Mouse (Mus musculus): Measurements from ENCODE around the gene Dstn.

Dstn gene

DNA sequence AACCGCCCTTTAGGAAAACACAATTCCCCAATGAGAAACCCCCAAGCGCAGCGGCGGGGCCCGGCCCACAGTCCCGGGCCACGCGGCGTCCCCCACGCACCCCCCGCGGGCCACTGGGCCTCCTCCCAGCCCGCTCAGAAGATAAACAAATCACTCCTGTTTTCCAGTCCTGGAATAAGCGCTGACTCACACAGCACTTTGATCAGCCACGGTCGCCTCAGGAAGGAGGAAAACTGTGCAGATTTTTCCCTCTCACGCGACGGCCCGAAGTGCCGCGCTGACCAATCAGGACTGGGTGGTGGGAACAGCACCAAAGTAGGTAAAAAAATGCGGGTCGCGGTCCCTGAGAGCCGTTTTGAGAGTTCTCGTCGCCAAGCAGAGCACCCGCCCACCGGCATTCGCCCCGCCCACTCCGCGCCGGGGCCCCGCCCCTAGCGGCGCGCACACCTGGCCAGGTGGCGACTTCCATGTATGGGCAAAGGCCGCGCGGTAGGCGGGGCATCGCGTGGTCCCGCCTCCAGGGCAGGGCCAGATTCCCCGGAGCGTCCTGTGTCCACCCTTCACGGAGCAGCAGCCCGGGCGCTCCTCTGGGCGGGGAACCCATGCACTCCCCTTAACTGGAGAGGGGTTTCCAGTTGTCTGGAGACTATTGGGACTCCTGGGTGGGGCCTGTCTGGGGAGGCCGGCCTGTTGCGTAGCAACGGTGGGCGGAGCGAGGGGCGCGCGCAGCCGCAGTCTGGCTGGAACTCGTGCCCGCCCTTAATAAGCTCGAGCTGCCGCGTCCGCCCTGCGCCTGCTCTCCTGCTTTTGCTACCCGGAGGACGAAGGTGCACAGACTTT, at the start of gene Dstn:
Gene Dstn, plus strand, starts transcription at position 561 of the 840 bp plus-strand sequence.
- in situ Hi-C loops (cut with MboI; ENCODE audit: low pct_unique_long_range_greater_than_20kb in 1 of 2, low sequenced_read_pairs in 2 of 2, unreplicated experiment in 1 of 2), result no loop called here

DNA sequence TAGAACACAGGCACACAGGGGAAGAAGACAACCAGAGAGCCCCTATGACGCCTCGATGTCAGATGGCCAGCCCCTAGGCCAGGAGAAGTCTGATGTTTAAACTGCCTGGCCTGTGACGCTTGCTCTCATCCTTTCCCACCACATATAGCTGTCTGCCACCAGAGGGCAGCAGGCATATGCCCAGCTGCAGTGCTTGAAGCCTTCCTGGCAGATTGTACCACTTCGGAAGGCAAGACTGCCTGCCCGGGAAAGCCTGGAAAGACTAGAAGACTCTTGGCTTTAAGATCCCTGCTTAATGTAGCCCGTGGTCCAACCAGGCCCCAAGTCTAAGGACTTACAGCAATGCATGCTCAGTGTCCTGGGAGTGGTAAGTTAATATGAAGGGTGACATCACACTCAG, 47.8 kb upstream of the Dstn start:
- in situ Hi-C loops (cut with MboI; ENCODE audit: low pct_unique_long_range_greater_than_20kb in 1 of 2, low sequenced_read_pairs in 2 of 2, unreplicated experiment in 1 of 2), result loop anchor here in 1 of 2 experiments (25.0 kb wide), 1 partner anchor 345 kb away; no protein-coding TSS in a partner anchor

DNA sequence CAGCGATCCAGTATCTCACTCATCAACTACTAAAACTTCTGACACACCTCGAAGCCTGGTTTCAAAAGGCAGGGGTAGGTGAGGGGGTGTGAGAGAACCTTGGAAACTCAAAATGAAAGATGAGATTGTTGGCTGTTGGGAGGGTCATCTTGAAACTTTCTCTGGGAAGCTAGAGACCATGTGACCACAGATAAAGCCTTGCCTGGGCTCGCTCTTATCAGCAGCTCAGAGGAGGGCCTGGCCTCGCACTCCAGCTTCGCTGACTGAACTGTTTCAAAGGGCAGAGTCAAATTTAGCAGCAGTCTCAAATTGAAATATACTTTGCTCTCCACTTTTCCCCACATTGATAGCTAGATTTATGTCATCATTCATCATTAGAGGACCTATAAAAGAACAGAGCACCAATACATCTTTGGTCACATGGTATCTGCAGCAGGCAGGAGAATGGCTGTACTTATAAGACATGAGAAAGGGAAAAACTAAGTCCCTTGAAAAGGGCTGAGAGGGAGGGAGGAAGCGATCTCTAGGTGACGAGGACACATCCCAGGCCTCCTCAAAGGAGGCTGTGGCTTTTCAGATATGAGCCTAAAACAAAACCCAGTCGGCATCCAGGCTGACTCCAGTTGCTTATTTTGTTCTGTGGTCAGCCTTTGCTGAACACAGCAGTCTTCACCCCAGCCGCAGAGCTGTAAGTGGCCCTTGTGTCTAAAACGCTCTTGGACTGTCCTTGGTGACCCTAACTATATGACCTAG, 44.0 kb upstream of the Dstn start:
- in situ Hi-C loops (cut with MboI; ENCODE audit: low pct_unique_long_range_greater_than_20kb in 1 of 2, low sequenced_read_pairs in 2 of 2, unreplicated experiment in 1 of 2), result loop anchor here in 1 of 2 experiments (25.0 kb wide), 1 partner anchor 341 kb away; no protein-coding TSS in a partner anchor

DNA sequence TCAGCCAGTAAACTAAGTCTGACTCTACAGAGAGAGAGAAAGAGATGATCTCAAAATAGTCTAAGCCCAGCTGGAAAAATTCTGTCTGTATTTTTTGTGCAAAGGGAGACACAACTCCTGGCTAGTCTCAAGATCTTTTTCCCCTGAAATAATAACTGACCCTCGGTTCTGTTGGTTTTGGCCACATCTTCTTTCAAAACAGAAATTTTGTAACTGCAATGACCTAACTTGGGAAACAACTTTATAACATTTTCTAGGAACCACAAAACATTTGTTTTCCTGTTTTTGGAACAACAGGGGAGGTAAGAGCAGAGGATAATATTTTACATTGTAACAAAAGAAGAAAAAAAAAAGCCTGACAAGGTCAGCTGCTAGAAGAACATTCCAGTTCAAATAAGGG, 39.1 kb upstream of the Dstn start:
- in situ Hi-C loops (cut with MboI; ENCODE audit: low pct_unique_long_range_greater_than_20kb in 1 of 2, low sequenced_read_pairs in 2 of 2, unreplicated experiment in 1 of 2), result no loop called here

DNA sequence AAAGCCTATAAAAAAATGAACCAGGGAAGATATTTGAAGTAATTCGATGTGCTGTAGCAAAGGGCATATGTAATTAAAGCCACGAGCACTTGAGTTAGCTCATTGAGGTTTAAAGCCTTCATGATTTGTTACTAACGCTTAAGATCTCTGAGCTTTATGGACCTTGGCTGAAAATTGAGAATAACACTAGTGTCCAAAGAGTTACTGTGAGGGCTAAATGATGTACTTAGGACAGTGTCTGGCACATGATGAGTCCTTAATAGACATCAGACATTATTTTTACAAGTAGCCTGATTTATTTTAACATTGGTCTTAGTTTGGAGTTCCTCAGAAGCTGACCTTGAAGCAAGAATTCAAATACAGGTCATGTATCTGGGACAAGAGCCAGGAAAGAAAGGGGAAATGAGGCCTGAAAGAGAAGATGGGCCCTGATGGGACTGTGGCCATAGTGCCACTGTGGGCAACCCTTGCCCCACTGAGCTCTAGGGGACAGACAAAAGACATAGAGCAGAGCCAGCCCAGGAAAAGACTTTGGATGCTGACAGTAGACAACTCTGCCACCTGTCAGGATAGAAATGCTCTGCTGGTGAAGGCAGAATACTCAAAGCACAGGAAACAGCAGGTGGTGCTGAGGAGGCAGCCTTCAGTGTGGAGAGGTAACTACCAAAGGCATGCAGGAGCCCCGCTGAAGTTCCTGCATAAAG, 38.0 kb upstream of the Dstn start:
- in situ Hi-C loops (cut with MboI; ENCODE audit: low pct_unique_long_range_greater_than_20kb in 1 of 2, low sequenced_read_pairs in 2 of 2, unreplicated experiment in 1 of 2), result no loop called here

DNA sequence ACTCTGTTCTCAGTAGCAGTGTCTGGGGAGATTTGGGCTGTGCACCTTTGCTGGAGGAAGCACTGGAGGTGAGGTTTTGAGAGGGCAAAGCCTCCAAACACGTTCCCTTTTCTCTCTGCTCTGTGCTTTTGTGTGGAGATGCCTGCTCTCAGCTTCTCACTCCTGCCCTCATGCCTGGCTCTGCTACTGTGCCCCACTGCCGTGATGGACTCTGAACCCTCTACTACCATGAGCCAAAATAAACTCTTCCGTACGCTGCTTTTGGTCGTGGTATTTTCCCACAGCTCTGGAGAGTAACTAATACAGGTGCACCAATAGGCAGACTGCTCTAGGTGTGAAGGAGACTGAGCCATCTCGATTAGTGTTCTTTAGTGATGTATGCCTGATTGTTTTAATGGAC, 35.8 kb upstream of the Dstn start:
- in situ Hi-C loops (cut with MboI; ENCODE audit: low pct_unique_long_range_greater_than_20kb in 1 of 2, low sequenced_read_pairs in 2 of 2, unreplicated experiment in 1 of 2), result no loop called here

DNA sequence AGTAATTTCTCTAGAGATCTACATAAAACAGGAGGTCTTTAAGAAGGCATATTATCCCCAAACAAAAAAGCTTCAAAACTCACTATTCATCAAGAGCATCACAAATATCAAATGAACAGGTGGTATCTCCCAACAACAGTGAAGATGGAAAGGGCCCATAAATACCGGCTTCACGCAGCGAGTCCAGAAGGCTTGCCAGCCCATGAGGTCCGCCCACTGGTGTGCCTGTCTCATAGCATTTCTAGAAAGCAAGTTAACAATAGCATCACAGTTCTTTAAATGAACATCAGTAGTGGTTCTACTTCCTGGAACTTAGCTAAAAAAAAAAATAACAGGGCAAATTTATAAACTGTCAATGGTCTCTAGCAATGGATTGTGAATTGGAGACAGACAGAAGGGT, 33.1 kb upstream of the Dstn start:
- in situ Hi-C loops (cut with MboI; ENCODE audit: low pct_unique_long_range_greater_than_20kb in 1 of 2, low sequenced_read_pairs in 2 of 2, unreplicated experiment in 1 of 2), result no loop called here

DNA sequence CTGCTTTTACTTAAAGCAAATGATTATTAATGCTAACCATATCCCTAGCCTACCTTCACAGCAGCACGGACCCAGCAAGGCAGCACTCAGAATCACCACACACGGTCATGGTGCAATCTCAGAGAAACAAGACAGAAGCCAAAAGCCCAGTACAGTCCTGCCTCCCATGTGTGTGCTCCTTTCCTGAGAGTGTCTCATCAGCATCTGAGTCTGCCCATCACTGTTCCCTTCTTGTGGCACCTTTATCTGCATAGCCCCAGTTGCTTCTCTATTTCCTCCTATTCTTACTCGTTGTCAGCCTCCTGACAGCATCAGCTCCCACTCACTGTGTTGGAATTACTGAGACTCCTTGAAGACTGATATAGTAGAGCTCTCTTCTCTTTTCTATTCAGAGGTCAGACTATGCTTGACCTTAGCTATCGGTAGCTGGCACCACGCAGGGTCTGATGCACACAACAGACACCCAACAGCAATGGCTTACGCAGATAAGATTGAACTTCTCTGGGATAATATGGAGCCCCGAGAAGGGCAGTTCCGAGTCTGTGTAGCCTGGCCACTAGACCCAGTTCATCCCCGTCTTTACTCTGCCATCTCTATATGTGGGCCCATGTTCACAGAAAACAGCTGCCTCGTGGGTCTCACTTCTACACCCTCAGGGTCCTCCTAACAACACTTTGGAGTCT, 32.4 kb upstream of the Dstn start:
- in situ Hi-C loops (cut with MboI; ENCODE audit: low pct_unique_long_range_greater_than_20kb in 1 of 2, low sequenced_read_pairs in 2 of 2, unreplicated experiment in 1 of 2), result no loop called here

DNA sequence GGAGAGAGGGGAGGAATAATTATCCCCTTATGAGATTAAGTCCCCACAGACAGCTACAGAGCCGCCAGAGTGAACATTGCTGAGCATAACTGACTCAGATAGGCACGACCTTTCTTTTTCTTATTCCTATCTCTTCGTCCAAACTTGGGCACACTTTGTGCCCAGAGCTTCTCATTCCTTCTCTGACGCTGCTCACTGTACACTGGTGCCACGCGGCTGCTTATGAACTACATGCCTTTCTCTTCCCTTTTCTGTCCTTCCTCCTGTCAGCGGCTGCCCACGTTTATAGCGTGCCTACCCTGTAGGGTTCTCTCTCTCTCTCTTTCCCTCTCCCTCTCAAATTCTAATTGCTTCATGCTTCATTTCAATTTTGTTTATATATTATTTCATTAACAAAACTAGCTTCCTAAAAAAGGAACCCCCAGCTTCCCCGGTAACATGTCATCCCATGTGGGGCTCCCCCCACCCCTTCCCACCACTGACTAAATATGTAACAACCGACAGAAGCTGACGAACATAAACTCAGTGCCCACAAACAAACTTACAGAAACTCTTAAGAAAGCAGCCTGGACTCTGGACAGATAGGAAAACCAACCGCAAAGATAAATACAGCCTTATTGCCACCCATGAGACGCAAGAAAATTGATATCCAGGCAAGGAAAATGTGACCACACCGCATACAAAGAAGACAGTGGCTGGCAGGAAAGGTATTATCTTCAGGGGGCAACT, 25.8 kb upstream of the Dstn start:
- in situ Hi-C loops (cut with MboI; ENCODE audit: low pct_unique_long_range_greater_than_20kb in 1 of 2, low sequenced_read_pairs in 2 of 2, unreplicated experiment in 1 of 2), result no loop called here

DNA sequence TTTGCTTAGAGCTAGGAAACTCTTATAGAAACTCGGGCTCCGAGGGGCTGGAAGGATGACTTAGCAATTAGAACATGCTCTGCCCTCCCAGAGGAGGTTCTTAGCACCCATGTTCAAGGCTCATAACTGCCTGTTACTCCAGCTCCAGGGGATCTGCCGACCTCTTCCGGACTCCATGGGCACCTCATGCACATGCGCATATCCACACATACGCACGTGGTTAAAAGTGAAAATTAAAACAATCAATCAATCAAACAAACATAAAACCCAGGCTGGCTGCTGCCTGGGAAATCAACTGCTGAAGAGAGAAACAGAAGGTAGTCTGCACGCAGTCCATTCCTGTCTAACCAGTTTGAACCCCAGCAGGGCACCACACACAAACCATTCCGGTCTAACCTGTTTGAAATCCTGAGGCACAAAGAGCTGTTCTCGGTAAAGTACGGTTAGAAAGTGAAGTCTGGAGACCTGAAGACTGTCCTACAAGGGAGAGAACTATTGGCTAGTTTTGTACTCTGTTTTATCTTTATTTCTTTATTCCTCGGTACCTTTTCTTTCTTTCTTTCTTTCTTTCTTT, 25.2 kb upstream of the Dstn start:
- in situ Hi-C loops (cut with MboI; ENCODE audit: low pct_unique_long_range_greater_than_20kb in 1 of 2, low sequenced_read_pairs in 2 of 2, unreplicated experiment in 1 of 2), result no loop called here

DNA sequence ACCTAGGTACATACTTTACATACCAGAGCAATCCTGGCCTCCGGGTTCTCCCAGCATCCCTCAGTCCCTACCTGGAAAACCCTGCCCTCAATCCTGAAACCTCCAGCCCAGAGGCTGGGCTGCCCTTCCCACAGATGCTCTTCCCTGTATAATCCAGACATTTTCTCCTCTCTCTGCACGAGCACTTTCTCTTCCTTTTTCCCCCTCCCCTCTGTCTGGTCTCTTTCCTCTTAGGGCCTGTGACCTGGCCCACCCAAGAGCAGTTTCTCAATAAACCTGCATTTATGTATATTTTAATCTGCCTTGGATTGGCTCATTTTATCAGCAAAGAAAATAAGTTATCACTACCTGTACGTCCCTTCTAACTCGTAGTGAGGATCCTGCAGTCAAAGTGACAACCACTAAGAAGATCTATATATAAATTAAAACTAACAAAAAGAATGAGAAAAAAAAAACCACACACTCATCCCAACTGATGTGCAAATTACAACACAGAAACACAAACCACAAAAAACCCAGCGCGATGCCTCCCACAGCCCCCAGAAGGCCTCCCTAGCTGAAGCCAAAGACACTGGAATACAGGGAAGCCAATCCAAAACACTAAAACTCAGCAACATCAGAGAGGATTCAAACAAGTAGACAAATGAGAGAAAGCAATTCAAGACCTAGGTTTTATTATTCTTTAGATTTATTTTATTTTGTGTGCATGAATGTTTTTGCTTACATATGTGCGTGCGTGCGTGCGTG, 23.6 kb upstream of the Dstn start:
- in situ Hi-C loops (cut with MboI; ENCODE audit: low pct_unique_long_range_greater_than_20kb in 1 of 2, low sequenced_read_pairs in 2 of 2, unreplicated experiment in 1 of 2), result no loop called here

DNA sequence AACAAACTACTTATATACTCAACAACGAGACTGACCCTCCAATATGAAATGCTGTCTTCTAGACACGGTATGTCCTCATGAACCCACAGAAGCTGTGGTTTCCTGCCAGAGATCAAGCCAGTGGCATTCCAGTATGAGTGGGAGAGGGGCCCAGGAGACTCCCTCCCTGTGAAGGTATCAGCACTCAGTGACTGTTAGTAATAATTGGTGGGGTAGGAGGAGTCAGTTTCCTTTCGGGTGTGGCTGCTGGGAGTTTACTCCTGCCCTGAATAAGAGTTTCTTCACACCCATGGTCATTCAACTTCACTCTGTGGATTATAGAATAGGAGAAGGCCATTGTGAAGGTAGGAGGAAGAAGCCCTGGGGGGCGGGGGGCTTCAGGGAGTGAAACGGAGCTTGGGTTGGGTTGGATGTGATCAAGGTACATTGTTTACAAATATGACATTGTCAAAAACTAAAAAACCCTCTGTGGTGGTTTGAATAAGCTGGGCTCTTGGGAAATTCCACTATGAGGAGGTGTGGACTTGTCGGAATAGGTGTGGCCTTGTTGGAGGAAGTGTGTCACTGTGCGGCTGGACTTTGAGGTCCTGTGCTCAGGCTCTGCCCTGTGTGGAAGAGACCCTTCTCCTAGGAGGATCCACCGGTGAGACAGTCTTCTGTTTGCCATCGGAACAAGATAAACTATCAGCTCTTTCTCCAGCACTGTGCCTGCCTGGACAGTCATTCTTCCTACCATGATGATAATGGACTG, 15.5 kb upstream of the Dstn start:
- in situ Hi-C loops (cut with MboI; ENCODE audit: low pct_unique_long_range_greater_than_20kb in 1 of 2, low sequenced_read_pairs in 2 of 2, unreplicated experiment in 1 of 2), result no loop called here

DNA sequence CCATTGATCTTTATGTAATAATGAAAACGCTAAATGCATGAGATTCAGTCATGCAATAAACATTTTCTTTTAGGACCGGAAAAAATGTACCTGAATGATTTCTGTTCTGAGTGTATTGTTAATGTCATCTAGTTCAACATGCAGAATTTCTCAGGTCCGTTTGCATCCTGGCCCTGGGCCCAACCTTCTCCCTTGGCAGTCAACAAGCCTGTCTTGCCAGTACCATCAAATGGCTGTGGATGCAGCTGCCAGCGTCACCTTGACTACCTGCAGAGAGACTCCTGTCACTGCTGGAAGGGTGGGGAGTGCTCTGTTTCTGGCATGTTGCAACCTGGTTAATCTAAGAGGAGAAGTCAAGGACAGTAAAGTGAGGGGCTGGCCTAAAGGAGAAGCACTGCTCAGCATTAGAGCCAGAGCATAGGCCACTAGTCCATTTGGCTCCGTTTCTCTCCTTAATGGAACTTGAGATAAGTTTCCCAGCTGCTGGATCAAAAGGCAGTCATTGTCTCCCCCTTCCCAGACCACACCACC, 14.2 kb upstream of the Dstn start:
- in situ Hi-C loops (cut with MboI; ENCODE audit: low pct_unique_long_range_greater_than_20kb in 1 of 2, low sequenced_read_pairs in 2 of 2, unreplicated experiment in 1 of 2), result no loop called here

DNA sequence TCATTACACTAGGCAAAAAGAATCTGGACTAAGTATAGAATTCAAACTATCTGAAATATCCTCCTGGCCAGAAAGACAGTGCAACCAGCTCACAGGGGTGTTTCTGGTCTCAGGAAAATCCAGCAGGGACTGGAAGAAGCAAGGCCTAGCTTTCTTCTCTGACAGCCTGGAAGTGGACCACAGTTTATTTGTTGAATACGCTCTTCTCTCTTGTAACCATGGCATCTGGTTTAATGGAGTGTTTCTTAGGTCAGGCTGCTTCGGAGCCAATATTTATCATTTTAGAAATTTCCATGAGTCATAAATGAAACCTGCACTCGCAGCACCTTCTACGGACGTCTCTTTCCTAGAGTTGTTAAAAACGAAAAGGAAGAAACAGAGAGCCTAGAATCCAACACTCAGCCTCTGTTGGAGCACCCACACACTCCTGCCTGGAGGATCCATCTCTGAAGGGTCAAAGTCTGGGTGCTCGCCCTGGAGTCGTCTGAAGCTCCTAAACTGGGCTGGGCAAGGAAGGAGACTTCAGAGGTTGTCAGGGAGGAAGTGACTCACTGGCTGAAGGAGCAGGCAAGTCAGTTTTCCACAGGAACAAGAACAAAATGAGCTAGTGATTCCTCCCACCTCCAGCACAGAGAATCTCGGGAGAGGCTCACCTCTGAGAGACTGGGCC, 11.6 kb upstream of the Dstn start:
- in situ Hi-C loops (cut with MboI; ENCODE audit: low pct_unique_long_range_greater_than_20kb in 1 of 2, low sequenced_read_pairs in 2 of 2, unreplicated experiment in 1 of 2), result no loop called here

DNA sequence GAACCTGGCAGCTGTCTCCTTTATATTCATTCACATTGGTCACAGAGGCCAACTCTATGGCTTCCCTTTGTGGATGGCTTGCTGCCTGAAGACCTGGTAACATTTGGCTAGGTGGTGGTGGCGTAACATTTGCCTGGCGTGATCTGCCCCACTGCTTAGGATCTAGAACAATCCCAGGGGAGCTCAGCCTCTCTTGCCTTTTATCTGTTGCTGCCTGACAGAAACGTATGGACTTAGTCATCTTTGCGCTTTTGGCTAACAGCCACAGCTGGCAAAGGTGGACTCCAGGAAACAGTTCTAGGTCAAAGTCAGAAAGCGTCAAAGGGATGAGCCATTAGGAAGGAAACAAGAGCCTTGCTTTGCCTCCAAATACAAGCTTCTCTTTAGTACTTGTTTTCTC, 10.2 kb upstream of the Dstn start:
- in situ Hi-C loops (cut with MboI; ENCODE audit: low pct_unique_long_range_greater_than_20kb in 1 of 2, low sequenced_read_pairs in 2 of 2, unreplicated experiment in 1 of 2), result no loop called here

DNA sequence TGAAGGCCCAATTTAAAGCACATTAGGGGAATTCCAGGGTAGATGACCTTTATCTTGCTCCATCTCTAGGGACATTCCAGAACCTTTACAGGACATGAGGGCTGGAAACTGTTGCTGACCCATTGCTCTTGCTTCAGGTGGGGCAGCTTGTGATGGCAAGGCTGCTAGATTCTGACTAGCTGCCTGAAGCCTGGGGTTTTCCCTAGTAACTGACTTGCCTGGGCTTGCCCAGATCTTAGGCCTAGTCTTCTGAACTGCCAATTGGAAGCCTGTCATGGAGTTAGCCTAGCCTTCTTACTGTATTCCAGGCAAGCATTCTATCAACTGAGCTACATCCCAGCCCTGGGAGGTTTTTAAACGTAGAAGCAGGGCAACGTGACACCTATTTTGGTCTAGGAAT, 5.9 kb upstream of the Dstn start:
- in situ Hi-C loops (cut with MboI; ENCODE audit: low pct_unique_long_range_greater_than_20kb in 1 of 2, low sequenced_read_pairs in 2 of 2, unreplicated experiment in 1 of 2), result no loop called here
